Mouse (Mus musculus) forebrain, embryonic 16.5 days (tissue): Measurements from ENCODE around the gene Ino80b. TPM values are rescaled to one million over a fixed set of nuclear protein-coding genes. Genes with fewer than 3 reads are reported as not detected.

Experiments
- ATAC-seq: fragments of 200-750 bp; cut with Nextera tagmentation; 2 replicates; pipeline ENCODE4 v1.8.0; 2017; ENCODE audit warnings: mild to moderate bottlenecking, moderate library complexity
- H3K27ac ChIP-seq: fragments of 300-500 bp; sonication (generic); 2 replicates; pipeline ENCODE4 v1.5.1; 2014; ENCODE audit warnings: low read length, control low read depth
- H3K27me3 ChIP-seq: fragments of 300-500 bp; sonication (generic); replicated peaks from 2 replicates; pipeline ENCODE4 v1.6.1; 2014; ENCODE audit warnings: low read length; ENCODE audit not compliant: control insufficient read depth, insufficient read depth
- H3K36me3 ChIP-seq: fragments of 300-500 bp; sonication (generic); 2 replicates; pipeline ENCODE4 v1.6.1; 2014; ENCODE audit not compliant: control insufficient read depth, insufficient read depth
- H3K4me1 ChIP-seq: fragments of 300-500 bp; sonication (generic); replicated peaks from 2 replicates; pipeline ENCODE4 v1.6.1; 2014; ENCODE audit warnings: low read length; ENCODE audit not compliant: control insufficient read depth, insufficient read depth
- H3K4me2 ChIP-seq: fragments of 300-500 bp; sonication (generic); 2 replicates; pipeline ENCODE4 v1.6.1; 2014; ENCODE audit warnings: mild to moderate bottlenecking, low read length, control low read depth
- H3K4me3 ChIP-seq: fragments of 300-500 bp; sonication (generic); replicated peaks from 2 replicates; pipeline ENCODE4 v1.5.1; 2014; ENCODE audit warnings: mild to moderate bottlenecking, low read length, control low read depth
- H3K9ac ChIP-seq: fragments of 300-500 bp; sonication (generic); replicated peaks from 2 replicates; pipeline ENCODE4 v1.6.1; 2014; ENCODE audit warnings: low read depth, low read length, control low read depth
- H3K9me3 ChIP-seq: fragments of 300-500 bp; sonication (generic); 2 replicates; pipeline ENCODE4 v1.6.1; 2016; ENCODE audit warnings: low read length; ENCODE audit not compliant: control insufficient read depth
- WGBS: fragments of 180-500 bp; shearing (Covaris S2); extraction: QIAGEN DNeasy Blood & Tissue Kit; methylation state at CpG from one replicate; pipeline ENCODE4 v1.1.7; 2014; 5-methylcytosine and 5-hydroxymethylcytosine counted together
- polyA plus RNA-seq: library from polyadenylated mRNA; unstranded; fragments of >200 nt; fragmentation: Nextera tagmentation; extraction: Ambion mirVana; gene quantifications from 2 replicates; pipeline ENCODE4 v1.2.1, GENCODE M21; 2015

Ino80b gene
- 11.4 and 14.4 TPM in 2 replicates for polyA plus RNA-seq

- Histone ChIP-seq H3K4me1 (peaks cover 27% of the 10 kb centered on the region), H3K9ac (peak within 1 kb of the TSS; percentile 75), H3K4me3 (peak within 1 kb of the TSS; percentile 87), H3K27ac (peak within 1 kb of the TSS; percentile 65), H3K27me3 (no peaks in the 10 kb centered on the region), H3K4me2 (peak within 1 kb of the TSS; percentile 82), H3K9me3 (no peaks in the 10 kb centered on the region), H3K36me3 (no peaks in the 10 kb centered on the region)
- WGBS: 16% methylated on average over 5 of the region's 5 CpGs
- ATAC-seq: no peak
These were observed at the start of gene Ino80b for GRCm38 (mm10) chr6:83125331-83125730. Gene Ino80b, minus strand, starts transcription at chr6:83125431.

- H3K4me3 ChIP-seq: peak overlapping the region; percentile 38
- H3K27me3 ChIP-seq: no peaks in the 10 kb centered on the region
- ATAC-seq: peak; percentile 73
- H3K4me2 ChIP-seq: peak overlapping the region; percentile 35
- H3K9ac ChIP-seq: 0 out of 2 replicates have a peak overlapping the region, but pooled peaks have one; percentile 17
- H3K9me3 ChIP-seq: no peaks in the 10 kb centered on the region
- WGBS: 55% methylated on average over 9 of the region's 9 CpGs
- H3K4me1 ChIP-seq: peaks cover 20% of the 10 kb centered on the region
- peak overlapping the region; percentile 66 for H3K27ac ChIP-seq
- no peaks in the 10 kb centered on the region for H3K36me3 ChIP-seq
These were observed 47.1 kb upstream of the Ino80b start for GRCm38 (mm10) chr6:83172240-83172920.

- no peak for ATAC-seq
- Histone ChIP-seq H3K9ac (no peak overlapping the region), H3K4me3 (peak overlapping the region; percentile 6; the same call in 1 of the 2 replicates), H3K27me3 (no peaks in the 10 kb centered on the region), H3K9me3 (no peaks in the 10 kb centered on the region), H3K4me2 (peak overlapping the region; percentile 35), H3K4me1 (peaks cover 29% of the 10 kb centered on the region), H3K27ac (no peak overlapping the region), H3K36me3 (no peaks in the 10 kb centered on the region)
- 77% methylated on average over 5 of the region's 5 CpGs for WGBS
These were observed 45.8 kb upstream of the Ino80b start for GRCm38 (mm10) chr6:83171063-83171462.

GRCm38 (mm10) chr6:83169872-83170271, 44.6 kb upstream of the Ino80b start:
- 89% methylated on average over 5 of the region's 5 CpGs for WGBS
- Histone ChIP-seq H3K9me3 (no peaks in the 10 kb centered on the region), H3K4me3 (no peak overlapping the region), H3K27me3 (no peaks in the 10 kb centered on the region), H3K4me2 (no peak overlapping the region), H3K4me1 (peaks cover 29% of the 10 kb centered on the region), H3K36me3 (no peaks in the 10 kb centered on the region), H3K27ac (no peak overlapping the region), H3K9ac (no peak overlapping the region)
- no peak for ATAC-seq

- H3K27me3 ChIP-seq: peaks cover 19% of the 10 kb centered on the region
- H3K36me3 ChIP-seq: no peaks in the 10 kb centered on the region
- peak overlapping the region; percentile 89 for H3K27ac ChIP-seq
- peaks cover 30% of the 10 kb centered on the region for H3K4me1 ChIP-seq
- H3K9ac ChIP-seq: peak overlapping the region; percentile 89
- ATAC-seq: peak; percentile 13
- H3K9me3 ChIP-seq: no peaks in the 10 kb centered on the region
- H3K4me2 ChIP-seq: peak overlapping the region; percentile 88
- H3K4me3 ChIP-seq: peak overlapping the region; percentile 89
- 0% methylated on average over 12 of the region's 12 CpGs for WGBS
These were observed 41.0 kb upstream of the Ino80b start for GRCm38 (mm10) chr6:83166243-83166630.

GRCm38 (mm10) chr6:83165607-83166242, 40.5 kb upstream of the Ino80b start, which contains the start of gene Dctn1:
Gene Dctn1, plus strand, starts transcription at chr6:83165920.
- H3K4me1 ChIP-seq: peaks cover 25% of the 10 kb centered on the region
- under 1% methylated on average over 49 of the region's 58 CpGs for WGBS

GRCm38 (mm10) chr6:83165026-83165606, 39.9 kb upstream of the Ino80b start:
- peak overlapping the region; percentile 88 for H3K4me2 ChIP-seq
- no peaks in the 10 kb centered on the region for H3K9me3 ChIP-seq
- WGBS: 4% methylated on average over 6 of the region's 6 CpGs
- ATAC-seq: peak; percentile 37
- no peak overlapping the region for H3K27ac ChIP-seq
- H3K36me3 ChIP-seq: no peaks in the 10 kb centered on the region
- H3K4me1 ChIP-seq: peaks cover 22% of the 10 kb centered on the region
- H3K27me3 ChIP-seq: peaks cover 30% of the 10 kb centered on the region
- peak overlapping the region; percentile 89 for H3K9ac ChIP-seq
- H3K4me3 ChIP-seq: peak overlapping the region; percentile 89

More at GRCm38 (mm10) chr6:83165607-83166242, 40.5 kb upstream of the Ino80b start, which contains the start of gene Dctn1:
- Histone ChIP-seq H3K4me3 (peak within 1 kb of the TSS; percentile 89), H3K9ac (peak within 1 kb of the TSS; percentile 89), H3K27ac (peak within 1 kb of the TSS; percentile 89), H3K36me3 (no peaks in the 10 kb centered on the region), H3K4me2 (peak within 1 kb of the TSS; percentile 88), H3K9me3 (no peaks in the 10 kb centered on the region), H3K27me3 (peaks cover 24% of the 10 kb centered on the region)
- peak; percentile 86 for ATAC-seq

GRCm38 (mm10) chr6:83162701-83163100, 37.5 kb upstream of the Ino80b start:
- Histone ChIP-seq H3K4me2 (peak overlapping the region; percentile 42), H3K27ac (no peak overlapping the region), H3K9me3 (no peaks in the 10 kb centered on the region), H3K36me3 (no peaks in the 10 kb centered on the region), H3K9ac (no peak overlapping the region), H3K4me3 (peak overlapping the region; percentile 29; the same call in 1 of the 2 replicates), H3K4me1 (peaks cover 22% of the 10 kb centered on the region), H3K27me3 (peaks cover 32% of the 10 kb centered on the region)
- under 1% methylated on average over 8 of the region's 8 CpGs for WGBS
- ATAC-seq: no peak
